Mouse (Mus musculus) lung, embryonic 14.5 days (tissue): Measurements from ENCODE around the gene Eif4g3. TPM values are rescaled to one million over a fixed set of nuclear protein-coding genes. Genes with fewer than 3 reads are reported as not detected.

Source experiments
- ATAC-seq: fragments of 200-750 bp; cut with Nextera tagmentation; 2 replicates; pipeline ENCODE4 v1.8.0; 2017; ENCODE audit warnings: mild to moderate bottlenecking, moderate TSS enrichment, moderate library complexity; ENCODE audit not compliant: insufficient read depth
- DNase-seq: peaks from one replicate; pipeline ENCODE4 v3.0.0-alpha.2; 2015
- H3K27ac ChIP-seq: fragments of 300-500 bp; sonication (generic); 2 replicates; pipeline ENCODE4 v1.5.1; 2014; ENCODE audit warnings: low read depth, mild to moderate bottlenecking, moderate library complexity
- H3K27me3 ChIP-seq: fragments of 300-500 bp; sonication (generic); 2 replicates; pipeline ENCODE4 v1.6.1; 2014; ENCODE audit warnings: low read length, control low read depth; ENCODE audit not compliant: insufficient read depth
- H3K36me3 ChIP-seq: fragments of 300-500 bp; sonication (generic); 2 replicates; pipeline ENCODE4 v1.6.1; 2014; ENCODE audit warnings: control low read depth; ENCODE audit not compliant: insufficient read depth
- H3K4me1 ChIP-seq: fragments of 300-500 bp; sonication (generic); 2 replicates; pipeline ENCODE4 v1.6.1; 2014; ENCODE audit warnings: antibody characterized with exemption, control low read depth; ENCODE audit not compliant: insufficient read depth
- H3K4me2 ChIP-seq: fragments of 300-500 bp; sonication (generic); 2 replicates; pipeline ENCODE4 v1.6.1; 2014; ENCODE audit warnings: mild to moderate bottlenecking
- H3K4me3 ChIP-seq: fragments of 300-500 bp; sonication (generic); 2 replicates; pipeline ENCODE4 v1.5.1; 2014; ENCODE audit warnings: low read depth, low read length
- H3K9ac ChIP-seq: fragments of 300-500 bp; sonication (generic); 2 replicates; pipeline ENCODE4 v1.6.1; 2014
- H3K9me3 ChIP-seq: fragments of 300-500 bp; sonication (generic); 2 replicates; pipeline ENCODE4 v1.6.1; 2016; ENCODE audit warnings: low read depth, low read length, control low read depth
- CTCF ChIP-seq: IDR thresholded peaks from 2 replicates; pipeline ENCODE4 v1.5.1; 2016; ENCODE audit warnings: antibody characterized with exemption, low read depth
- WGBS: fragments of 180-500 bp; shearing (Covaris S2); extraction: QIAGEN DNeasy Blood & Tissue Kit; methylation state at CpG from one replicate; pipeline ENCODE4 v1.1.7; 2014; 5-methylcytosine and 5-hydroxymethylcytosine counted together
- polyA plus RNA-seq: library from polyadenylated mRNA; unstranded; fragments of >200 nt; fragmentation: Nextera tagmentation; extraction: Ambion mirVana; gene quantifications from 2 replicates; pipeline ENCODE4 v1.2.1, GENCODE M21; 2014

Gene Eif4g3
- polyA plus RNA-seq, 1 experiment from 2014 or later, result 42.9 TPM

DNA sequence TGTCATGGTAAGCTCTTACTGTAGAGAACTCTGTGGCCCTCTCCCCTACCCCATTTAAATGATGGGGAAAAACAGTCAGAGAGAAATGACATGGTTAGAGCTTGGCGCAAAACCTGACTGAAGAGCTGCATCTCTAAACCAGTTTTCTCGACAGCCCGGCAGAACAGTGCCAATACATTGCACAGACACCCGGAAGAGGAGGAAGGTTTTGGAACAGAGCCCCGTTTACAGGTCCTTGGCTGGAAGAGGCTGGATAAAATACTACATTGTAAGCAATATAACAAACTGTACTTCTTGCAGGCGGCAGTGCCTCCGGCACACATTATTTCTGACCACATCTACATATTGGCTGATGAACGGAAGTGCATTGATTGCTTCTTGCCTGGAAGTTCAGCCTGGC is 91.3 kb downstream of the Eif4g3 start:
- no peak overlapping the region for H3K4me3 ChIP-seq
- no peak overlapping the region for H3K4me2 ChIP-seq
- DNase-seq, result no peak

DNA sequence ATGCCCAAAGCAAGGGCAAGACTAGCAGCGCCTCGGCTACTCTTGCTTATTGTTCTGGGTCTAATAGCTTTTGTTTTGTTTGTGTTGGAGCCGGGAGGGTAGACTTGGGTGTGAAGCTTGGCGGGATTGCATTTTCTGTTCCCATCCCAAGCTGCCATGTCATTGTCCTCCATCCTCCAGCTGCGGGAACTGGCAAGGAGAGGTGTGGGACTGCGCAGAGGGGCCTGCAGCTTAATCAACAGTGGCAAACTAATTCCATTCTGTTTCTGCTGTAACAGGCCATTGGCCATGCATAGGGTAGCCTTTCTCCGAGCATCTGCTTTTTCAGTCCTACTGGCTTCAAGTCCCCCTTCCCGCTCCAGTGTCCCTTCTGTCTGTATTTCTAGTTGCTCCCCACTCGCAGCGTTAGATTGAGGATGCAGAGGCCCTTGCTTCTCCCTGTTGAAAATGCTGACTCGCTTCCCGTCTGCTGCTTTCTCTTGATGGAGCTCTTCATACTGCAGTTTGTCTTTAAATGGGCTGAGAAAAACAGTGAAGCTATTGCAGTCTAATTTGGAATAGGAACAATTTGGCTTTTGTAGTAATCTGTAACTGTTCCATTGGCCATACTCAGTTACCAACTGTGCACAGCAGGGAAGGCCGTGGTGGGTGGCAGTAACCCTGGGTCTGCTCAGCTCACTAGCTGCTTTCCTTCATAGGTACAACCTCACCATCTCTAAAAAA is 92.2 kb downstream of the Eif4g3 start:
- no peaks in the 10 kb centered on the region for H3K9me3 ChIP-seq
- H3K27me3 ChIP-seq, result no peaks in the 10 kb centered on the region
- H3K27ac ChIP-seq, result no peak overlapping the region
- peaks cover 57% of the 10 kb centered on the region for H3K36me3 ChIP-seq
- ATAC-seq (no peak), DNase-seq (no peak)
- H3K9ac ChIP-seq, result no peak overlapping the region
- 89% methylated on average over 13 of the region's 13 CpGs for WGBS
- H3K4me1 ChIP-seq, result no peaks in the 10 kb centered on the region
- no peak overlapping the region for H3K4me2 ChIP-seq
- no peak for TF ChIP-seq CTCF
- H3K4me3 ChIP-seq, result no peak overlapping the region

More for the DNA sequence above, 91.3 kb downstream of the Eif4g3 start:
- Histone ChIP-seq H3K4me1 (no peaks in the 10 kb centered on the region), H3K27me3 (no peaks in the 10 kb centered on the region), H3K27ac (no peak overlapping the region), H3K36me3 (peaks cover 58% of the 10 kb centered on the region), H3K9ac (no peak overlapping the region), H3K9me3 (no peaks in the 10 kb centered on the region)
- no peak for ATAC-seq
- WGBS, result 81% methylated on average over 8 of the region's 8 CpGs
- TF ChIP-seq CTCF, result no peak

DNA sequence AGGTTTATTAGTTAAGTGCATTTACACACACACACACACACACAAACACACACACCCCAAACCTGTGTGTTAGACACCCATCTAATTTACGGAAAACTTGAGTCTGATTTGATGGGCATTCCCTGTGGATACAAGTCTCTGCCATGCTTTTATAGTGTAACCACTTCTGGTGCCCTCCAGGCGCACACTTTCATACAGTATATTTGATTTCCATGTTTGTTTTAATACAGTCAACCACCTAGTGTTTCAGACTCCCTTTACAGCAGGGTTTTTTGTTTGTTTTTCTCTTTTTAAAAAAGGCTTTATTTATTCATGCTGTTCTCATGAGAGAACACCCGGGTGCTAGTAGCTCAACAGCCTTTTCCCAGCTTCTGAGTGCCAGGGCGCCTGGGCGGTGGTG is 94.1 kb downstream of the Eif4g3 start:
- Histone ChIP-seq H3K4me1 (no peaks in the 10 kb centered on the region), H3K4me3 (no peak overlapping the region), H3K27ac (no peak overlapping the region), H3K36me3 (peaks cover 57% of the 10 kb centered on the region), H3K27me3 (no peaks in the 10 kb centered on the region), H3K9ac (no peak overlapping the region), H3K9me3 (no peaks in the 10 kb centered on the region), H3K4me2 (no peak overlapping the region)
- peak; percentile 41; the same call in 1 of the 2 replicates for ATAC-seq
- DNase-seq, result no peak
- whole genome bisulfite sequencing, result 67% methylated on average over 5 of the region's 5 CpGs
- no peak for TF ChIP-seq CTCF

DNA sequence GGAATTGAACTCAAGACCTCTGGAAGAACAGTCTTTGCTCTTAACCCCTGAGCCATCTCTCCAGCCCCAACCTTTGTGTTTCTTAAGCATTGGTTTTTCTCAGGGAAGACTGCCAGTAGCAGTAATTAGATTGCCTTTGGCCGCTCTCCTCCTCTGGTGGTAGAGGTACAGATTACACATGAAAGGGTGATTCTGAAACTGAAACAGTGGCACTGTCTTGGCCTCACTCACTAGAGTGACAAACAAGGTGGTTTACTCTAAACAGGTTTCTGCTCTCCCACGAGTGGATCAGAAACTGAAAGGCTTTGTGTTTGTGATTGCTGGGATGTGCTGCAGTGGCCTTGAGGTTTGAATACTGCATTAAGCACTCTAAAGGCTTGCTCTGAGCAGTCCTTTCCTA is 96.7 kb downstream of the Eif4g3 start:
- ATAC-seq, result no peak
- DNase-seq, result no peak
- Histone ChIP-seq H3K4me2 (no peak overlapping the region), H3K4me1 (no peaks in the 10 kb centered on the region), H3K27me3 (no peaks in the 10 kb centered on the region), H3K9me3 (no peaks in the 10 kb centered on the region), H3K36me3 (peaks cover 46% of the 10 kb centered on the region), H3K4me3 (no peak overlapping the region), H3K9ac (no peak overlapping the region), H3K27ac (no peak overlapping the region)
- no peak for TF ChIP-seq CTCF
- WGBS, result 81% methylated on average over 2 of the region's 2 CpGs

DNA sequence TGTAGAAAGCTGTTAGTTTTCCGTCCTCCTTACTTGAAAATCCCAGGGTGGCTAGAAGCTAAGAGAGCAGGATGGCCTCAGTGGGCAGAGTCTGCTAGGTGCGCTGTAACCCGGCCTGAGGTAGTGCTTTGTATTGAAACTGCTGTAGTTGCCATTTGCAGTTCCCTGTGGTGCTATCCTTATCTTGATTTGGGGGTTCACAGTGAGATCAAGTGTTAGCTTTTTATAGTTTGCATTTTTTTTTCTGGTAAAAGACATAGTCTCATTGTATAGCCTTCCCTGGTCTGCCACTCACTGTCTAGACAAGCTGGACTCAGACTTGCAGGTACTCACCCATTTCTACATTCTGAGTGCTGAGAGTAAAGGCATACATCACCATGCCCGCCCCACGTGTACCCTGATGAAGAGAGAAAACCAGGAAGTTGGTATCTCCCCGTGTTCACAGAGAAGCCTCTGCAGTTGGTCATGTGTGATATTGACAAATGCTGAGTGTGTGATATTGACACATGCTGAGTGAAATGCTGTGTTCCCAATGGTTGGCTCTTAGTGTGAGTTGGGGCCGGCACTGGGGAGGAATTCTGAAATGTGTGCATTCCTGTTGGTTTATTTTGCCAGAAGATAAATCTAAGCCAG is 98.9 kb downstream of the Eif4g3 start:
- no peak overlapping the region for H3K9ac ChIP-seq
- no peaks in the 10 kb centered on the region for H3K9me3 ChIP-seq
- WGBS, result 67% methylated on average over 7 of the region's 7 CpGs
- peaks cover 32% of the 10 kb centered on the region for H3K36me3 ChIP-seq
- ATAC-seq (no peak), DNase-seq (no peak)
- H3K27me3 ChIP-seq, result no peaks in the 10 kb centered on the region
- H3K4me2 ChIP-seq, result no peak overlapping the region
- H3K27ac ChIP-seq, result peak overlapping the region; percentile 32; the same call in 1 of the 2 replicates
- H3K4me3 ChIP-seq, result no peak overlapping the region
- H3K4me1 ChIP-seq, result no peaks in the 10 kb centered on the region
- TF ChIP-seq CTCF, result no peak

DNA sequence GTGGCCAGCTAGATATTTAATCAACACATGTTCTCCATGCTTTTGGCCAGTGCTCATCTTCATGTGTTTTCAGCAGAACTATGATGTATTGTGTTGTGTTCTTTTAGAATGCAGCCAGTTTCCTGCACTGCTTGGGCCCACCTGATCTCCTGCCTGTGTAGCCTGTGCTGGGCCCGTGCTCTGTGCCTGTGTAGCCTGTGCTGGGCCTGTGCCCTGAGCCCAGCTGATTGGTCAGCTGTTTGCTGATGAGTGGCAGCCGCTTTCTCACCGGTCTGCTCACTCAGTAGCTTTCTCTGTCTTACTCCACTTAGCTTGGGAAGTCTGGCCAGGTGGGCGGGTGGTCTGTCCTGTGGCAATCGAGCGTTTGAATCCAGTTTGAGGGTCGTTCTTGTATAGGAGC is 107.6 kb downstream of the Eif4g3 start:
- DNase-seq (no peak), ATAC-seq (no peak)
- Histone ChIP-seq H3K4me1 (no peaks in the 10 kb centered on the region), H3K4me3 (no peak overlapping the region), H3K36me3 (peaks cover 73% of the 10 kb centered on the region), H3K27me3 (no peaks in the 10 kb centered on the region), H3K27ac (no peak overlapping the region), H3K9ac (no peak overlapping the region), H3K4me2 (no peak overlapping the region), H3K9me3 (no peaks in the 10 kb centered on the region)
- TF ChIP-seq CTCF, result no peak
- WGBS, result 78% methylated on average over 7 of the region's 7 CpGs

DNA sequence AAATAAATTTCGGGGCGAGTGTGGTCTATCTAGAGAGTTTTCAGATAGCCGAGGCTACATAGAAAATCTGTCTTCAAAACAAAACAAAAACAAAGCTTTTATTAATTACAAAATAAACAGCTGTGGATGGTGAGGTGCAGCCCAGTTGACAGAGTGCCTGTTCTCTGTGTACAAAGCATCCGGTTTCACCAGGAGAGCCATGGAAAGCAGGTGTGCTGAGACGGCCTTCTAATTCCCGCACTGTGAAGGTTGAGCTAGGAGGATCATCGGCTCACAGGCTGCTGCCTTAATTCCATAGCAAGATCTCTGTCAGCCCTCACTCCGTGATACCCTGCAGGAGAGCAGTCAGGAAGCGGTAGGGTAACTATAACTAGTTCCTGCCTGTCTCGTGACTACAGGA is 109.0 kb downstream of the Eif4g3 start:
- no peak overlapping the region for H3K9ac ChIP-seq
- peaks cover 84% of the 10 kb centered on the region for H3K36me3 ChIP-seq
- no peaks in the 10 kb centered on the region for H3K27me3 ChIP-seq
- ATAC-seq (no peak), DNase-seq (no peak)
- no peak overlapping the region for H3K4me2 ChIP-seq
- no peaks in the 10 kb centered on the region for H3K4me1 ChIP-seq
- H3K9me3 ChIP-seq, result no peaks in the 10 kb centered on the region
- no peak for TF ChIP-seq CTCF
- 69% methylated on average over 10 of the region's 10 CpGs for WGBS
- no peak overlapping the region for H3K4me3 ChIP-seq
- no peak overlapping the region for H3K27ac ChIP-seq
